8 mouse cellular contexts compared by ENCODE assay signal in the genomic region with DNA sequence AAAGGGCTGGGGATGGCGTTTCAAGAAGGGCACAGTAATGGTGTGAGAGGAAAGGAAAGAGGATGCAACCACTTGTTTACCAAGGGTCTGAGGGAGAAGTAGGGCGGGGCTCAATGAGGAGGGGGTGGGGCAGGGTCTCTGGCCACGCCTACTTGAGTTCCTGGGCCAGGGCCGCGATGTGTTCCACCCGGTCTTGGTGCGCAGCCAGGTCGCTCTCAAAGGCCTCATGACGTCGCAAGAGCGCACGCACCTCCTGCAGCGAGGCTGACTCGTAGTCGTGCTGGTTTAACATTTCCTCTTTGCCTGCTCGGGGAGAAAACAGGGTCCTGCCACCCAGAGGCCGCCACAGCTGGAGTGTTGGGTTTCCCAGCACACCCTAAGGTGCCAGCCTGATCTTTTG. TPM values are rescaled to one million over a fixed set of nuclear protein-coding genes. Genes with fewer than 3 reads are reported as not detected.
DNase-seq lines count a peak whose midpoint lies in the region; ATAC-seq and TF ChIP-seq lines count a peak whose summit lies in the region.

No protein-coding gene starts in this region.

- no peak overlapping the region; the same call in 1 of the 2 replicates for H3K4me2 ChIP-seq in midbrain, postnatal 0 days (ENCODE audit: low read depth, low read length, poor library complexity, severe bottlenecking)

- H3K9me3 ChIP-seq in midbrain, postnatal 0 days (ENCODE audit: low read length) = no peaks in the 10 kb centered on the region

- H3K9ac ChIP-seq in midbrain, postnatal 0 days (replicated peaks; ENCODE audit: low read length, poor library complexity, severe bottlenecking) = 0 out of 2 replicates have a peak overlapping the region, but pooled peaks have one; percentile 33

- no peaks in the 10 kb centered on the region for H3K4me1 ChIP-seq in midbrain, postnatal 0 days (ENCODE audit: insufficient read depth, low read length)

- peak; percentile 65 for DNase-seq in CD4-positive, CD25-positive, alpha-beta regulatory T cell, adult 2 months (ENCODE audit: low read depth, low spot score)
- peak; percentile 32 for DNase-seq in urinary bladder, postnatal 14 days (ENCODE audit: low spot score)
- no peak for DNase-seq in urinary bladder, adult 18-20 months (ENCODE audit: low spot score in 2 of 2)
- peak; percentile 76 for DNase-seq in kidney, postnatal 10 days
- DNase-seq in midbrain, postnatal 0 days (ENCODE audit: low spot score) = peak; percentile 35
- no peak for DNase-seq in urinary bladder, postnatal 36 days (ENCODE audit: low spot score in 2 of 2)
- no peak for DNase-seq in gastrocnemius, postnatal 10 days

- 5% methylated on average over 17 of the region's 17 CpGs for WGBS in midbrain, postnatal 0 days

- H3K4me3 ChIP-seq in midbrain, postnatal 0 days (ENCODE audit: low read depth, low read length) = no peak overlapping the region

- H3K27ac ChIP-seq in midbrain, postnatal 0 days (ENCODE audit: low read depth, low read length) = no peak overlapping the region

- no peaks in the 10 kb centered on the region for H3K27me3 ChIP-seq in midbrain, postnatal 0 days (ENCODE audit: insufficient read depth, low read length)

- H3K36me3 ChIP-seq in midbrain, postnatal 0 days (ENCODE audit: insufficient read depth, low read length) = peaks cover 8% of the 10 kb centered on the region

- no peak for TF ChIP-seq CTCF in midbrain, postnatal 0 days (IDR thresholded peaks at IDR 0.05)

- no peak for ATAC-seq in CD4-positive, CD25-positive, alpha-beta regulatory T cell, adult 4 months
- ATAC-seq in midbrain, postnatal 0 days (ENCODE audit: low FRiP score) = no peak

RNA-seq across cellular contexts. Expression of a gene that starts 10.2 kb away (rescaled TPM):
- polyA plus RNA-seq in CD4-positive, CD25-positive, alpha-beta regulatory T cell, adult 4 months (2017; shearing (Covaris generic)) = 1 to 10 TPM; 2.0 to 4.8 TPM
- 117 and 125 TPM in 2 replicates for total RNA-seq in midbrain, postnatal 0 days (2014; rRNA removed)
- polyA plus RNA-seq in midbrain, postnatal 0 days (2015; fragmentation: Nextera tagmentation; extraction: Ambion mirVana) = 82.5 and 91.1 TPM in 2 replicates
- 10 to 100 TPM; 32.9 to 35.6 TPM for total RNA-seq in gastrocnemius, postnatal 10 days (2021)

RNA-seq across cellular contexts. Expression of a gene that starts 12.6 kb away (rescaled TPM):
- polyA plus RNA-seq in CD4-positive, CD25-positive, alpha-beta regulatory T cell, adult 4 months (2017; shearing (Covaris generic)) = not detected
- 4.5 and 5.3 TPM in 2 replicates for total RNA-seq in midbrain, postnatal 0 days (2014; rRNA removed)
- 3.8 and 4.4 TPM in 2 replicates for polyA plus RNA-seq in midbrain, postnatal 0 days (2015; fragmentation: Nextera tagmentation; extraction: Ambion mirVana)
- 1,000 to 10,000 TPM; 4,231 to 4,587 TPM for total RNA-seq in gastrocnemius, postnatal 10 days (2021)

RNA-seq across cellular contexts. Expression of a gene that starts 13.3 kb away (rescaled TPM):
- polyA plus RNA-seq in CD4-positive, CD25-positive, alpha-beta regulatory T cell, adult 4 months (2017; shearing (Covaris generic)) = 1 to 10 TPM; 3.7 to 6.2 TPM
- total RNA-seq in midbrain, postnatal 0 days (2014; rRNA removed) = 24.0 and 29.8 TPM in 2 replicates
- 17.2 and 18.1 TPM in 2 replicates for polyA plus RNA-seq in midbrain, postnatal 0 days (2015; fragmentation: Nextera tagmentation; extraction: Ambion mirVana)
- total RNA-seq in gastrocnemius, postnatal 10 days (2021) = 1 to 10 TPM; 4.5 to 5.3 TPM

RNA-seq across cellular contexts. Expression of a gene that starts 26.0 kb away (rescaled TPM):
- not detected for polyA plus RNA-seq in CD4-positive, CD25-positive, alpha-beta regulatory T cell, adult 4 months (2017; shearing (Covaris generic))
- 0.38 and 1.0 TPM in 2 replicates for total RNA-seq in midbrain, postnatal 0 days (2014; rRNA removed)
- polyA plus RNA-seq in midbrain, postnatal 0 days (2015; fragmentation: Nextera tagmentation; extraction: Ambion mirVana) = 1.1 and 1.2 TPM in 2 replicates
- total RNA-seq in gastrocnemius, postnatal 10 days (2021) = not detected

RNA-seq across cellular contexts. Expression of a gene that starts 26.0 kb away (rescaled TPM):
- 100 to 1,000 TPM; 137 to 175 TPM for polyA plus RNA-seq in CD4-positive, CD25-positive, alpha-beta regulatory T cell, adult 4 months (2017; shearing (Covaris generic))
- total RNA-seq in midbrain, postnatal 0 days (2014; rRNA removed) = 19.9 and 20.0 TPM in 2 replicates
- polyA plus RNA-seq in midbrain, postnatal 0 days (2015; fragmentation: Nextera tagmentation; extraction: Ambion mirVana) = 40.1 and 42.6 TPM in 2 replicates
- total RNA-seq in gastrocnemius, postnatal 10 days (2021) = 10 to 100 TPM; 31.4 to 33.1 TPM

Comparison
In these comparisons a context has a peak if more than half of its experiments do, and no peak if none do; other contexts are left out.
1. DNase-seq: peak in CD4-positive, CD25-positive, alpha-beta regulatory T cell, adult 2 months (single experiment), urinary bladder, postnatal 14 days (single experiment), kidney, postnatal 10 days (single experiment) and midbrain, postnatal 0 days (single experiment); none in urinary bladder, adult 18-20 months (0 of 2), urinary bladder, postnatal 36 days (0 of 2) and gastrocnemius, postnatal 10 days (single experiment).
2. RNA of a gene that starts 12.6 kb away (total RNA-seq): 4,231 to 4,587 TPM in gastrocnemius, postnatal 10 days; 4.5 to 5.3 TPM in midbrain, postnatal 0 days; every median in the first group is over 100 times any median in the second.